Mouse (Mus musculus): Measurements from ENCODE around the gene Ubtf. TPM values are rescaled to one million over a fixed set of nuclear protein-coding genes. Genes with fewer than 3 reads are reported as not detected.
"Not testable (repeated sequence)": the region's sequence is repeated elsewhere in the genome, so short reads cannot be mapped to it uniquely, and the experiment has no call there.

Ubtf gene
- total RNA-seq (2021), result 10 to 100 TPM; 35.4 to 42.6 TPM
- long read RNA-seq, experiment 1, full-length matches to known transcripts, result 41 of 49 reads
- long read RNA-seq, experiment 1, partial matches to known transcripts, result 1 of 49 reads
- long read RNA-seq, experiment 1, other reads (novel, unspliced or antisense), result 7 of 49 reads
- long read RNA-seq, experiment 2, full-length matches to known transcripts, result 28 of 40 reads
- long read RNA-seq, experiment 2, partial matches to known transcripts, result 4 of 40 reads
- long read RNA-seq, experiment 2, other reads (novel, unspliced or antisense), result 8 of 40 reads

DNA sequence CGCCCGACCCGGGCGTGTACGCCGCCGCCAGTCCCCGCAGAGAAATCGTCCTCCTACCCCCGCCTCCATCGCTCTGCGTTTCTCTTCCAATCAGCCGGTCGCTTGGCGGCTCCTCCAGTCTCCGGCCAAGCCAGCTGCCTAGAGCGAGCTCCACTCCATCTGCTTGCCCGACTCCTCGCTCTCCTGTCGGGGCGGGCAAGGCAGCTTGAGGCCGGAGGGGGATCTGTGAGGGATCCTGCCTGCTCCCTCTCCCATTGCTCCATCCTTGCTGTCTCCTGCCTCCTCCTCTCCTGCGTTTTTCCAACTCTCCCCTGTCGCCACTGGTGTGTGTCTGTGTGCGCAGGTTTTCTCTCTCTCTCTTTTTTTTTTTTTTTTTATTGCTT lies at the start of gene Ubtf:
TSS of gene Ubtf (minus strand) at position 333 of the 383 bp plus-strand sequence.
- DNase-seq (ENCODE audit: low spot score), result peak; percentile 85

DNA sequence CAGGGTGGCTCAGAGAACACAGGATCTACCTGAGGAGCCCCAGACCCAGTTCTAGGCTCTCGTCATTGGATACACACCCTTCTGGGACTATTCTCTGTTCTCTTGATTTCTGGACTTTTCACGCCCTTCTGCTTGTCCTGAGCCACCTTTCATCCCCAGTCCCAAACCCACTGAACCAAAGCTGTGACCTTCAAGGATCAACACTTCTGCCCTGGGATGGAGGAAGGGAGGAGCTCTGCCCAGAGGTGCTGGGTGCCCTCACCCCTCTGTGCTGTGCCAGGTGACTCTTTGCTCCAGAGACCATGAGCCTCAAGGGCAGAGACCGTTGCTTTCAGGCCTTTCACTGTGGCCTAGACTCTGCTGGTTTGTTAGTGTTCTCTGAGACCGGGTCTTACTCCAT lies 49.7 kb upstream of the Ubtf start:
- no peak for DNase-seq (ENCODE audit: low spot score)

DNA sequence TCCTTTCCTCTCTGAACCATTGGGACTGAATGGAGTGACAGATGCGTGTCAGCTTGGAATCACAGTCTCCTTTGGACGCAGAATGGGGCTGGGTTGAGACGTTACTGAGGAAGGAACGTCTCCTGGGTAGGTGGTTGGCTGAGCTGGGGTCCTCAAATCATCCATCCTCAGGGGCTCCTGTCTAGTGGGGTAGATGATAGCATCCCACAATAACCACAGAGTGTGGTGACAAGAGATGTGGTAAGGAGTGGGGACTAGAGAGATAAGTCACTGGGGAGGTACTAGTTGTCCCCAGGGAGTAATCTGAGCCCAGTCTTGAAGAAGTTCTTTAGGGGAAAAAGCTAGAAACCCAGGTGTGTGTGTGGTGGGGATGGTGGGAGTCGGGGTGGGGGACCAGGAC lies 48.8 kb upstream of the Ubtf start:
- no peak for DNase-seq (ENCODE audit: low spot score)

DNA sequence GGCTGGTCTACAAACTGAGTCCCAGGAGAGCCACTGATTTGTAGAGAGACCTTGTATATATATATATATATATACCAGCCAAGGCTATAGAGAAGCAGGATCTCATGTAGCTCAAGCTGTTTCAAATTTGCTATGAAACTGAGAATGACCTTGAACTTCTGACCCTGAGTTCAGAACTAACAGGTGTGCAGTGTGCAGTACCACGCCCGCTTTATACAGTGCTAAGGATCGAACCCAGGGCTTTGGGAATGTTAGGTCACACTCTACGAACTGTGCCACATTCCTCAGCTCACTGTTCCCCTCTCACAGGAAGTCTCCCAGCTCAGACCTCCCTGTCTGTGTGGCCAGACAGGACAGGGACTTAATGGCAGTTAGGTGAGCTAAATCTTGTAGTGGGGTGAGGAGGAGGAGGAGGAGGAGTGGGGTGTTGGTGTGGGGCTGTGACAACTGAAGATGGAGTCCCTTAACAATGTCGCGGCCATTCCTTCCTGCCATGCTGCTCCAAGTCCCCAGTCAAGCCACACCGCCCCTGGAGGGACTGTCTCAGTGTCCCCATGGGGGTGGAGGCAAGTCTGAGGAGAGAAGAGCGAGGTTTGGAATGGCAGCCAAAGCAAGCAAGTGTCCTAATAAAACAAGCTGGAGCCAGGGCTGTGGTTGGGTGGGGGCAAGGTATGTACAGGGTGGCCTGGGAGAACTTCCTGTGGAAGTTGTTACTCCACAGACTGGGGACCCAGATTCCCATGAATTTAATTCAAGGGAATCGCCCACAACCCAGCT lies 48.1 kb upstream of the Ubtf start:
- no peak for DNase-seq (ENCODE audit: low spot score)

GRCm38 (mm10) chr11:102366103-102366502 lies 46.6 kb upstream of the Ubtf start, which contains the start of gene Slc4a1:
Gene Slc4a1, minus strand, starts transcription at chr11:102366203.
- DNase-seq (ENCODE audit: low spot score), result not testable (repeated sequence)

DNA sequence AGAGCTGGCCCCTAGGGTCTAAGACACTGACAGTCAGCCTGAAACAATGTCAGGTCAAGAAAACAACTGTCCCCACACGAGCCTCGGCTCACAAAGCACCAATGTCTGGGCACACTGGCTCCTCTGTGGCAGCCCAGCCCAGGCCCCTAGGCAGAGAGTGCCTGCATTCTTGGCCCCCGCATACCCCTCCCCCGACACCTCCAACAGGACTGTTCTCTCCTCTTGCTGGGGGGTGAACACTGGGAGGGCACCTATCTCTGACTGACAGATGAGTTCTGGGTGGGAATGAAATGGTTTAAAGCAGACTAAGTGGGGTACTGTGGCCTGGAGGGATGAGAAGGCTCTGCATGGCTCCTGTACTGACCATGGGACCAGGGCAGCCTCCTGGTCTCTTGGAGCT lies 46.2 kb upstream of the Ubtf start:
- DNase-seq (ENCODE audit: low spot score), result no peak

DNA sequence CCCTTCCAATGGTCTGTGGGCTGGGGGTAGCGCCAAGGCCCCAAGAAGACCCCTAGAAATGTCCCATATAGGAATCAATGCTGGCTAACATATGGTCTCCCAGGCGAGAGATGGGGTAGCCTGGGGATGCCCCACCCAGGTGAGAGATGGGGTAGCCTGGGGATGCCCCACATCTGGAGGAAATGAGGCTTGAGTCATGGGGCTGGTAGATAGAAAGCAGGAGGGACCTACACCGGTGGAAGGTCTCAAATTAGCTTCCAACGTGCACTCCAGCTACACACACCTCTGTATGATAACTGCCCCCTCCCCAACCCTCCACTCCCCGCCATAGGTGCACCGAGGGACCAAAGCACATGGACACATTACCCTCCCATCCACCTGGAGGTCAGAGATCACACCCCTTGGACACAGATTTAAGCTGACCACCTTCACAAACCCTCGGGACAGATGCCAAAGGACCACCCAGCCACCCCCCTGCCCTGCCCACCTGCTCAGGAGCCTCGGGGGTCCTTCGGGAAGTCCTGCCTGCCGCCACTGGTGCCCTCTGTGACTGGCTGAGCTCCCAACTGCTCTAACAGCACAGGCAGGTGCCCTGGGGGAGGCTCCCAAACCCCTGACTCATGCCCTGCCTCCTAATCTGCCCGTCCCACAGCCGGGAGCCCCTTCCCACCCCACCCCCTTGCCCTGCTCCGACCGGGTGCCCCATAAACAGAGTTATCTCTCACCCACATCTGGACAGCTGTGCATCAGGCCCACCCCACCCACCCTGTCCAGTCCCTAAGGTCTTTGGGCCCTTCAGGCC lies 45.2 kb upstream of the Ubtf start:
- no peak for DNase-seq (ENCODE audit: low spot score)

GRCm38 (mm10) chr11:102363623-102364022 lies 44.1 kb upstream of the Ubtf start:
- no peak for DNase-seq (ENCODE audit: low spot score)

DNA sequence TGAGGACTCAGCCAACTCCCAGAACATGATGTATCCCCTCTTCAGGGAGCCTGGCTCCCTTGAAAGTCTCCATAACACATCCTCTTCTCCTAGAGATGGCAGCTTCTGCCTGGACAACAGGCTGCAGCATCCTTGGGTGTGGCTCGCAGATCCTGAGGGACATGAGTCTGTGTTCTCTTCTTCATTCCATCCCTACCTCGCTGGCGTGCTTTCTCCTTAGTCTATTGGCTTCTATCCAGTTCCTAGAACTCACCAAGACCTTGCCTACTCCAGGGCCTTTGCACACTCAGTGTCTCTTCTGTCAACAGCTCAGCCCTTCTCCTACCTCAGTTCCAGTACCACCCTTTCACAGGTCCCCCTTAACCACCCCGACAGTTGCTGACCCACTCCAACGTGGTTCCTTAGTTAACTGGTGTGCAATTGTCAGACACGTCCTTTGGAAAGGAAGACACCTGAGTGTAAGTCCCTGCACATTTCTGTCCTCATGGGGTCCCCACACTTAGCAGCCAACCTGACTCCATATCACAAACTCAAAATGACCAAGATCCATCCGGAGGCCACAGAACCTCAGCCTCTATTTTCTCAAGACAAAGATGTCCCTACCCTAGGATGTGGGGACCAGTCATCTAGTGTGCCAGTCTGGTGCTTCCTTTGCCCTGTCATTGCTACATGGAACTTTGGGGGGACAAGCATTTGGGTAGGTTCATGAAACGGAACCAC lies 42.4 kb upstream of the Ubtf start:
- DNase-seq (ENCODE audit: low spot score), result no peak

DNA sequence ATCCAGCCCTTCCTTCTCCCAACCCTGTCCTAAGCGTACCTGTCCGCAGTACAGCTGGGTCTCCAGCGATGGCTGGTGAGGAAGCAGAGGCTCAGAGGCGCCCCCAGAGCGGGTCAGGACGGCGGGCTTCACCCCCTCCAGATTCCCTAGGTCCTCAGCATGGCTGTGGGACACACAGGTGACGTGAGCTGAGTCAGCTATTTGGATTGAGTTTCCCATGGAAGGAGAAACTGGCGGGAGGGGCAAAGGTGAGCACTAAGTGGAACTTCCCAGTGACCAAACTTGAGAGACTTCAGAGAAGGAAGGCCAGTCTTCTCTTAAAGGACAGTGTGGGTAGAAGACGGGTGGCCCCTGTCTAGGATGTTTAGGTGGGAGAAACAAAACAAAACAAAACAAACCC lies 38.8 kb upstream of the Ubtf start:
- DNase-seq (ENCODE audit: low spot score), result no peak

GRCm38 (mm10) chr11:102356636-102357350 lies 37.3 kb upstream of the Ubtf start:
- no peak for DNase-seq (ENCODE audit: low spot score)

- no peak for DNase-seq (ENCODE audit: low spot score)
These were observed 36.6 kb upstream of the Ubtf start for GRCm38 (mm10) chr11:102356190-102356589.

DNA sequence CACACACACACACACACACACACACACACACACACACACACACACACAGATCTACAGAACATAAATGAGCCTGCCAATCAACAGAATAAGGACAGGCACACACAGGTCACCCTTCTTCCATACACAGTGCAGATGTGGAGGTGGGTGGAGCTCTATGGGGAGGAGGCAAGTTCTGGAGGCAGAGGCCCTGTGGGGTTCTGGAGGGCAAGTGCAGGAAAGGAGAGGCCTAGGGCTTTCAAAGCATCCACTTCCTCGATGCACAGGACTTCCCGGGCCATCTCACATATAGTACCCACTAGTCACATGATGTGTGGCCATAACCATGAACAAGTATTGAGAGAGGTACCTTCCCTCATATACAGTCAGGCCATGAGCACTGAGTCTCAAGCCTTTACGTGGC lies 36.0 kb upstream of the Ubtf start:
- no peak for DNase-seq (ENCODE audit: low spot score)

DNA sequence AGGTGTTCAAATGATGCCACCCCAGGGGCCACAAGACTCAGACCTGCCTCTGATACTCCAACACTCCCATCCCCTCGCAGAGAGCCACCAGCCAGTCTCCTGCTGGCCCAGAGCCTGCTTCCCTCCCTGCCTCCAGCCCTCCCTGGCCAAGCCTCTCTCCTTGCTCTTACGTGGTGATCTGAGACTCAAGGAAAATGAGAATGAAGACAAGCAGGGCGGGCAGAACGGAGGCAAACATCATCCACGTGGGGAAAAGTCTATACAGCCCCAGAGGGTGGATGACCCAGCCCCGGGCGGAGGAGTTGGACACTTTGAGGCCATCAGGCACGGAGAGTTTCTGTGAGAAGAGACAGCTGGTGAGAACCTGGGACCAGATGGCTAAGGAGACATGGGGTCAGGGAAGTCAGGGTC lies 33.5 kb upstream of the Ubtf start:
- no peak for DNase-seq (ENCODE audit: low spot score)

- DNase-seq (ENCODE audit: low spot score), result no peak
These were observed 32.8 kb upstream of the Ubtf start for GRCm38 (mm10) chr11:102352378-102352777.

GRCm38 (mm10) chr11:102350981-102351523 lies 31.5 kb upstream of the Ubtf start:
- DNase-seq (ENCODE audit: low spot score), result no peak

GRCm38 (mm10) chr11:102350416-102350815 lies 30.9 kb upstream of the Ubtf start:
- DNase-seq (ENCODE audit: low spot score), result no peak

DNA sequence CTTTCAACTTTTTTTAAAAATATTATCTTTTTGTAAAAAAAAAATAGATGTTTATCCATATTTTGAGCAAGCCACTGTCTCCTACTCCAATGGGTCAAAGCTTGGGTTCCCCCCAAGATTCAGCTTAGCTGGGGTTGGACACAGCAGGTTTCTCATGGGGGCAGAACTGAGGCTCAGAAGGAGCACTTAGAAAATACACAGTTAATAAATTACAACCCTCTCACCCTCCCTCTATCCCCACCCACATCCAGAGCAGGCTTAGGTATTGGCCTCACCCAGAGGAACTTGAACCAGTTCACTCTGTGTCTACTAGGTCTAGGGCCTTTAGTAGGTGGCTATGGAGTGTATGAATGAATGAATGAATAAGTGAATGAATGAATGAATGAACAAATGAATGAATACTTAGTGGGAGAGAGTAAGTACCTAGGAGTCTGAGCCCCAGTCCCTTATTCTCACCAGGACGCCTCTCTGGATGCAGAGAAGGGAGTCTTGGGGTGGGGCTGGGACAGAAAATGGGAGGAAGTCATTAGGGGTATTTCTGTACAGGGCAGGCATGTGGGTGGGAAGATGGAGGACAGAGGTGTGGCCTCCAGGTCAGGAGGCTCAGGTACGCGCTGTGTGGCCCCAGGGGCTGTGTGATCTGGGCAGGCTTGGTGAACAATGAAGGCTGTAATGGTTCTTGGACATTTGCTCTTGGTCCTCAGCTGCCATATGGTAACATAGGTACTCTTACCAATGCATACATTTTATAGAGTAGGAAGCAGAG lies 29.8 kb upstream of the Ubtf start:
- no peak for DNase-seq (ENCODE audit: low spot score)

- no peak for DNase-seq (ENCODE audit: low spot score)
These were observed 29.2 kb upstream of the Ubtf start for GRCm38 (mm10) chr11:102348771-102349170.

DNA sequence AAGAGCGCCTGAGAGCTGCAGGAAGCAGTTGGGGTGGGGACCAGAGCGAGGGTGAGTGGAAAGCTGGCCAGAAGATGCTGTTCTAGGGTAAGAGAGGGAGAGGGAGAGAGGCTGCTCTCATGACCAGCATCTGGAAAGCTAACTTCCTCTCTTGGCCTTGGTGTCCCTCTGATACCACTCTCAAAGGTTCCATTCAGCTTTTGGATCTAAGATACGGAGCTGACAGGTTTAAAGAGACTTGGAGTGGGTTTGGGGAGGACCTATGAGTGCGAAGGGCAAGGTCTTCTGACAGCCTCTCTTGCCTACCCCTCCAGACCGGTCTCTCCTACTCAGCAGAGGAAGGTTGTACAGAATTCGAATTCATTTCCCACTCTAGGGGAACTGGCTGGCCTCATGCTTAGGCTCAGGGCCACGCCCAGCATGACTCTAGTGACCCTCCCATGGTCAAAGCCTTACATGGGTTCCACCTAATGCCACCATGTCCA lies 28.6 kb upstream of the Ubtf start:
- DNase-seq (ENCODE audit: low spot score), result no peak

Data from gastrocnemius, adult 18-20 months (tissue).